Mouse (Mus musculus) ES-Bruce4 (cell line): Measurements from ENCODE around the gene Frmd4a. TPM values are rescaled to one million over a fixed set of nuclear protein-coding genes. Genes with fewer than 3 reads are reported as not detected.

ENCODE experiments used
- H3K27ac ChIP-seq: 2 replicates; pipeline ENCODE4 v1.5.1; 2012; ENCODE audit warnings: low read length, inconsistent platforms; ENCODE audit not compliant: insufficient read depth
- H3K27me3 ChIP-seq: 2 replicates; pipeline ENCODE4 v1.6.1; 2012; ENCODE audit warnings: mild to moderate bottlenecking, low read length, inconsistent platforms; ENCODE audit not compliant: control insufficient read depth, poor library complexity, insufficient read depth, severe bottlenecking
- H3K36me3 ChIP-seq: 2 replicates; pipeline ENCODE4 v1.6.1; 2012; ENCODE audit warnings: inconsistent platforms, mild to moderate bottlenecking, low read length, moderate library complexity; ENCODE audit not compliant: control insufficient read depth, poor library complexity, insufficient read depth, severe bottlenecking
- H3K4me1 ChIP-seq: one replicate; pipeline ENCODE4 v1.8.1; 2011; ENCODE audit warnings: low read length; ENCODE audit not compliant: control insufficient read depth, insufficient read depth
- H3K4me3 ChIP-seq: 2 replicates; pipeline ENCODE4 v1.5.1; 2011; ENCODE audit warnings: low read depth, mild to moderate bottlenecking, low read length
- H3K9ac ChIP-seq: 2 replicates; pipeline ENCODE4 v1.6.1; 2012; ENCODE audit warnings: low read depth, mild to moderate bottlenecking, inconsistent platforms; ENCODE audit not compliant: poor library complexity, severe bottlenecking
- H3K9me3 ChIP-seq: replicated peaks from 2 replicates; pipeline ENCODE4 v1.6.1; 2012; ENCODE audit warnings: mild to moderate bottlenecking, low read length, inconsistent platforms; ENCODE audit not compliant: control insufficient read depth, poor library complexity, insufficient read depth, severe bottlenecking
- CTCF ChIP-seq: IDR thresholded peaks from one replicate; pipeline ENCODE4 v1.8.1; 2011; ENCODE audit warnings: low read depth, low read length
- EP300 ChIP-seq: IDR thresholded peaks from 2 replicates; pipeline ENCODE4 v1.6.1; 2011; ENCODE audit warnings: low read depth, low read length; ENCODE audit not compliant: insufficient read depth
- POLR2A ChIP-seq: IDR thresholded peaks from one replicate; pipeline ENCODE4 v1.8.1; 2011; ENCODE audit warnings: low read length; ENCODE audit not compliant: insufficient read depth
- polyA plus RNA-seq: library from polyadenylated mRNA; stranded (reverse); fragments of >200 nt; gene quantifications from 2 replicates; pipeline ENCODE4 v1.2.4, GENCODE M21; 2011; ENCODE audit warnings: low read depth; ENCODE audit not compliant: missing spikeins, insufficient read depth, insufficient read length

The Frmd4a gene
- polyA plus RNA-seq, 1 experiment: 5.6 TPM

DNA sequence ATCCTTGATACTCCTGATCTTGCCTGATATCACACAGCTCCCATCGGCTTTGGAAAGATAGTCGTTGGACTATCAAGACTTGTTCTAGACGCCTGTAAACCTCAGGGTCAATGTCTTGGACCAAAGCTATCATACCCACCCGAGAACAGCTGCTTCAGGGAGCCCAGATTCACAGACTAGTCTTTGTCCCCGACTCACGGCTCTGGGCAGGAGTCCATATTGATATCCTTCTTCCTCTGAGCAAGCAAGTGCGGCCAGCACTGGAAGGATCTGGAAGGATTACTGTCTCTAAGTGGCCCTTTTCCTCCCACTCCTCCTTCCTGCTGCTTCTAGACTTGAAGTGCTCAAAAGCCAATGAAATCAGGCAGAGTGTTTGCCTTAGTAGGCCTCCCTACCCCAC is 575.1 kb downstream of the Frmd4a start:
- H3K9ac ChIP-seq: no peak overlapping the region
- no peak overlapping the region for H3K4me3 ChIP-seq
- H3K9me3 ChIP-seq: no peaks in the 10 kb centered on the region
- no peak for TF ChIP-seq CTCF
- TF ChIP-seq EP300: no peak
- TF ChIP-seq POLR2A: no peak
- H3K4me1 ChIP-seq: peaks cover 2% of the 10 kb centered on the region
- H3K27ac ChIP-seq: peak overlapping the region; percentile 64
- no peaks in the 10 kb centered on the region for H3K27me3 ChIP-seq
- no peaks in the 10 kb centered on the region for H3K36me3 ChIP-seq

DNA sequence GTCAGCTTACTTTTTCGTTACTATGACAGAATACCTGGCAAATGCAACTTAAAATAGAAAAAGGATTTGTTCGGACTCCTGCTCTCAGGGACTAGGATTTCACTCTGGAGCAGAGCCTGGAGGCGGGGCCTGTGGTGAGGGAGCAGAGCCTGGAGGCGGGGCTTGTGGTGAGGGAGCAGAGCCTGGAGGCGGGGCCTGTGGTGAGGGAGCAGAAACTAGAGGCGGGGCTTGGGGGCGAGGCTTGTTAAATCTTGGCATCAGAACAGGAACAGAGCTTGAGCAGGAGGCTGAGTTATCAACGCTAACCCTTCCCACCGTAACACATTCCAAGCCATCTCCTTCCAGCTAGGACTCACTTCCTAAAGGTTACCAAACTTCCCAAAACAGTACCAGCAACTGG is 575.9 kb downstream of the Frmd4a start:
- H3K27me3 ChIP-seq: no peaks in the 10 kb centered on the region
- H3K36me3 ChIP-seq: no peaks in the 10 kb centered on the region
- peaks cover 2% of the 10 kb centered on the region for H3K4me1 ChIP-seq
- no peaks in the 10 kb centered on the region for H3K9me3 ChIP-seq
- peak overlapping the region; percentile 60; the same call in 1 of the 2 replicates for H3K27ac ChIP-seq
- no peak overlapping the region for H3K4me3 ChIP-seq
- H3K9ac ChIP-seq: no peak overlapping the region
- TF ChIP-seq EP300 (no peak), POLR2A (peak; percentile 13), CTCF (no peak)

DNA sequence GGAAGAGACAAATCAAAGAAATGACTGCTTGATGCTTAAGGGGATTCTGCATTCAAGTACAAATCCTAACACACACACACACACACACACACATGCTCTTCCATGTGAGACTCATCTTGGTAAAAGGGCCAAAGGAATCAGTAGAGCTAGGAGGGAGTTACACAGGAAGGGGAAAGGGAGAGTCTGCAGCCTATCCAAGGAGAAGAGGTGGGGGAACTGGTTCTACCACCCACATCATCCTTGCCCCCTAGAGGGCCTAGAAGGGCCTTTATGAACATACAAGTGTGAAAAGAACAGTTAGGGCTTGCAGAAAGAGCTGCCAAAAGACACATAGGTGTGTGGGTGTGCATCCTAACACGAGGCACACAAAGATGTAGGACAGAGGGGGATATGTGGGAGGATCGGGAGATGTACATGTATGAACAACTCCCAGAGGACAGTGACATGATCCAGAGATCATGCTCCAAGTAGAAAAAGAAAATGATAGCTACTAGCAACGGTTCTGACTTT is 576.4 kb downstream of the Frmd4a start:
- no peaks in the 10 kb centered on the region for H3K27me3 ChIP-seq
- H3K27ac ChIP-seq: peak overlapping the region; percentile 60; the same call in 1 of the 2 replicates
- H3K36me3 ChIP-seq: no peaks in the 10 kb centered on the region
- TF ChIP-seq CTCF (no peak), POLR2A (no peak), EP300 (no peak)
- no peaks in the 10 kb centered on the region for H3K9me3 ChIP-seq
- H3K4me1 ChIP-seq: peaks cover 2% of the 10 kb centered on the region
- H3K4me3 ChIP-seq: no peak overlapping the region
- H3K9ac ChIP-seq: no peak overlapping the region

DNA sequence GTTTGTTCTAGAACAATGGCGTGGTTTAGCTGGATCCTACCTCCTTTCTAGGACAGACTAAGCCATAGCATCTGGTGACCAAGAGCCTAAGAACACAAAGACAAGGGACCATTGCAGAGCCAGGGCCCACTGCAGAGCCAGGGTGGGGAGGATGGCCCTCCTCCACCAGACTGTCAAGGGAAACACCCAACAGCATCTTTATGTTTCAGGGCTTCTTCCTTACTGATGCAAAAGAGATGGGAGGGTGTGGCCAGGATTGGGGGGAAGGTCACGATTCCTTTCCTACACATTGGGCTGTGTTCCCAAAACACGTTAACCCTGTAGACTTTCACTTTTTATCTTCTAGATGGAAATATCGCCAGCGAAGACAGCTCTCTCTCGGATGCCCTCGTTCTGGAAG is 579.5 kb downstream of the Frmd4a start:
- H3K9ac ChIP-seq: no peak overlapping the region
- peaks cover 2% of the 10 kb centered on the region for H3K4me1 ChIP-seq
- peak overlapping the region; percentile 85 for H3K27ac ChIP-seq
- H3K36me3 ChIP-seq: no peaks in the 10 kb centered on the region
- TF ChIP-seq CTCF: no peak
- TF ChIP-seq EP300: peak; percentile 77
- peak; percentile 26 for TF ChIP-seq POLR2A
- no peaks in the 10 kb centered on the region for H3K9me3 ChIP-seq
- H3K27me3 ChIP-seq: no peaks in the 10 kb centered on the region
- peak overlapping the region; percentile 54 for H3K4me3 ChIP-seq

DNA sequence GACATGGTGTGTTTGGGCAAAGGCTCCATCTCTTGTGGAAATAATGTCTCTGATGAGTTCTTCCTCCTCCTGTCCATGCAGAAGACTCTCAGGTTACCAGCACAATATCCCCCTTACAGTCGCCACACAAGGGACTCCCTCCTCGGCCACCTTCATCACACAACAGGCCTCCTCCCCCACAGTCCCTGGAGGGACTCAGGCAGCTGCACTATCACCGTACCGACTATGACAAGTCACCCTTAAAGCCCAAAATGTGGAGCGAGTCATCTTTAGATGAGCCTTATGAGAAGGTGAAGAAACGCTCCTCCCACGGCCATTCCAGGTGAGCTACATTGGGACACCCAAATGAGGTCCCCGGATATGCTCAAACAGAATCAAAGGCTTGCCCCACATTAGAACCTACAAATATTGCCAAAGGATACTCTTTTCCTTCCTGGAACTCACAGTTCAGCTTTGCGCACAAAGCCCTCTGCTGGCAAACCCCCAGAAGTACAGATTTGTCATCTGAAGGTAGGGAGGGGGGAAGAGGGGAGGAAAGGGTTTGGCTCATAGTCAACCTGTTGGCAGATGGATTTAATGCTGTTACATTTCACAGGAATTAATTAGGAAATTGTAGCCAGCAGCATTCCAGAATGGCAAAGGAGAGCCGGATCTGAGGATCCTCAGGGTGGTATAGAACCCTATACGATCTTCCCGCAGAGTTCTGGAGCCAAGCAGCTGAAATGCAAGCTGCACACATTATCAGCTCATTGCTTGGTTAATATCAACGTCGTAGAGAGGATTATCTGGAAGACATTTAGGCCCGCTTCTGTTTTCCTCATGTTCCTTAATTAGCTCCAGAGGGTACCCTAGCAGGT is 583.7 kb downstream of the Frmd4a start:
- Histone ChIP-seq H3K9ac (no peak overlapping the region), H3K4me3 (no peak overlapping the region), H3K36me3 (peaks cover 5% of the 10 kb centered on the region; the same call in 1 of the 2 replicates), H3K9me3 (no peaks in the 10 kb centered on the region), H3K27ac (no peak overlapping the region), H3K27me3 (no peaks in the 10 kb centered on the region), H3K4me1 (no peaks in the 10 kb centered on the region)
- TF ChIP-seq EP300 (no peak), POLR2A (no peak), CTCF (peak; percentile 36)

DNA sequence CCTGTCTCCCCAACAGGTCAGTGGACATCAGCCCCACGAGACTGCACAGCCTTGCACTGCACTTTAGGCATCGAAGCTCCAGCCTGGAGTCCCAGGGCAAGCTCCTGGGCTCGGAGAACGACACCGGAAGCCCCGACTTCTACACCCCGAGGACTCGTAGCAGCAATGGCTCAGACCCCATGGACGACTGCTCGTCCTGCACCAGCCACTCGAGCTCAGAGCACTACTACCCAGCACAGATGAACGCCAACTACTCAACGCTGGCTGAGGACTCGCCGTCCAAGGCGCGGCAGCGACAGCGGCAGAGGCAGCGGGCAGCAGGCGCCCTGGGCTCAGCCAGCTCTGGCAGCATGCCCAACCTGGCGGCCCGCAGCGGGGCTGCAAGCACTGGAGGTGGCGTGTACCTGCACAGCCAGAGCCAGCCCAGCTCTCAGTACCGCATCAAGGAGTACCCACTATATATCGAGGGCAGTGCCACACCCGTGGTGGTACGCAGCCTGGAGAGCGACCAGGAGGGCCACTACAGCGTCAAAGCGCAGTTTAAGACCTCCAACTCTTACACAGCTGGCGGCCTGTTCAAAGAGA is 585.9 kb downstream of the Frmd4a start:
- peak overlapping the region; percentile 38 for H3K4me3 ChIP-seq
- no peaks in the 10 kb centered on the region for H3K4me1 ChIP-seq
- H3K27ac ChIP-seq: no peak overlapping the region
- H3K9ac ChIP-seq: peak overlapping the region; percentile 9; the same call in 1 of the 2 replicates
- no peak for TF ChIP-seq POLR2A
- TF ChIP-seq CTCF: no peak
- TF ChIP-seq EP300: no peak
- H3K36me3 ChIP-seq: peaks cover 5% of the 10 kb centered on the region; the same call in 1 of the 2 replicates
- H3K27me3 ChIP-seq: no peaks in the 10 kb centered on the region
- H3K9me3 ChIP-seq: no peaks in the 10 kb centered on the region
